Mouse (Mus musculus): Measurements from ENCODE around the gene Olfr1288. TPM values are rescaled to one million over a fixed set of nuclear protein-coding genes. Genes with fewer than 3 reads are reported as not detected.

The Olfr1288 gene
- total RNA-seq (2014; rRNA removed) (not detected in 2 replicates), polyA plus RNA-seq (2015; fragmentation: Nextera tagmentation; extraction: Ambion mirVana) (not detected in 2 replicates)

DNA sequence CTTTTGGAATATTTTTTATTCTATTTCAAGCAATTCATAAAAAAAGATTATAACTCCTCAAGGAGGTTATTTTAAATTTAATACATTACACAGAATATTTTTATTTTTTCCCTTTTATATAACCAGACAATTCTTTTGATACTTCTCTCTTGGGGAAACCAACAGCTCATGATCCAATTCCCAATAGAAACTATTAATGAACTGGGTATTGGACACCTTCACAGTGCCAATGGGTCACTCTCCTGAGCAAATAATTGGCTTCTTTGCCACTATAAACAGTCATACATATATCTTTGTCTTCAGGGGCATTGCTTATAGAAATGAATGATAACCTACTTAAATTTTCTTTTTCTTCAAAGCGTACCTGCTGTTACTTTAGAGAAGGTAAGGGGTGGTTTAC is at the start of gene Olfr1288:
TSS of gene Olfr1288 (plus strand) at position 301 of the 400 bp plus-strand sequence.
- H3K36me3 ChIP-seq (ENCODE audit: insufficient read depth, low read length) = no peaks in the 10 kb centered on the region
- no peak within 1 kb of the TSS for H3K4me2 ChIP-seq (ENCODE audit: low read depth, low read length)
- no peak within 1 kb of the TSS for H3K27ac ChIP-seq
- no peaks in the 10 kb centered on the region for H3K4me1 ChIP-seq (ENCODE audit: insufficient read depth, low read length)
- DNase-seq (ENCODE audit: low spot score) (no peak), ATAC-seq (no peak)
- H3K9me3 ChIP-seq (ENCODE audit: low read length) = no peaks in the 10 kb centered on the region
- no peak for TF ChIP-seq CTCF (IDR thresholded peaks at IDR 0.05; ENCODE audit: low read depth)
- H3K9ac ChIP-seq (replicated peaks; ENCODE audit: low read length) = no peak within 1 kb of the TSS
- no peak within 1 kb of the TSS for H3K4me3 ChIP-seq (ENCODE audit: low read length)
- H3K27me3 ChIP-seq (ENCODE audit: insufficient read depth, low read length) = no peaks in the 10 kb centered on the region
- 96% methylated on average over 1 of the region's 1 CpGs for WGBS

DNA sequence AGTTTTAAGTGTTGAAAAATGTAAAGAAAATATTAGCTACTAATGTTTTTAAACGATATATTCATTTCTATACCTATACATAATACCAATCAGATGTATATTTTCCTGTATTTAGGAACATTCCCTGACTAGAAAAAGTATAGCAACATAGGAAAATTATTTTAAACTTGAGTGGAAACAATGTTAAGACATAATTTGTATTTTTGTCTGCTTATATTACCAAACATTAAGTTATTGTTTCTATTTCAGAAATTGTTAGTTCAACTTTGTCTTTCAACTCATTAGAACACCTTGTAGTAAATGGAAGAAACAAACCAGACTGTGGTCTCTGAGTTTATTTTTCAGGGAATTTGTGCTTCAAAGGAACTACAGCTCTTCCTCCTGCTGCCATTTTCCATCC is 25.1 kb upstream of the Olfr1288 start, which contains the start of gene Olfr1287:
TSS of gene Olfr1287 (plus strand) at position 301 of the 400 bp plus-strand sequence.
- 72% methylated on average over 1 of the region's 1 CpGs for WGBS
- Histone ChIP-seq H3K36me3 (ENCODE audit: insufficient read depth, low read length) (no peaks in the 10 kb centered on the region), H3K4me3 (ENCODE audit: low read length) (no peak within 1 kb of the TSS), H3K27ac (no peak within 1 kb of the TSS), H3K9me3 (ENCODE audit: low read length) (no peaks in the 10 kb centered on the region), H3K27me3 (ENCODE audit: insufficient read depth, low read length) (no peaks in the 10 kb centered on the region), H3K9ac (replicated peaks; ENCODE audit: low read length) (no peak within 1 kb of the TSS), H3K4me1 (ENCODE audit: insufficient read depth, low read length) (no peaks in the 10 kb centered on the region), H3K4me2 (ENCODE audit: low read depth, low read length) (no peak within 1 kb of the TSS)
- TF ChIP-seq CTCF (IDR thresholded peaks at IDR 0.05; ENCODE audit: low read depth) = no peak
- no peak for DNase-seq (ENCODE audit: low spot score)
- ATAC-seq = no peak

DNA sequence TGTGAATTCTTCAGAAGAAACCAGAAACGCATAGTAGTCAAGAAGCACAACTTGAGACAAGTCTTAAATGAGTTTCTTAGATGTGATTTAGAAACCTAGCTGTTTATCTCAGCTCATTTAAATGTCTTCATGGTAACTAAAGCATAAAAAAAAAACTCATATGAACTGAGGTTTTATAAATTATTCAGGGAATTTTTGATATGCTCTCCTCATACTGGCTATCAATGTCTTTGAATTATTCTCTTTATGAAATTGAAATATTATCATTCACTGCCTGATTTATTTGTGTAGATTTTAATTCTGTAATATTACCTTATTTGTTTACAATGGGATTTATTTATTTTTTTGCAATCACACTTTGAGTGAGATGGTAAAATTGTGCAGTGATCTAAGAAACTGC is 6.6 kb downstream of the Olfr1288 start, which contains the start of gene Olfr1289:
TSS of gene Olfr1289 (plus strand) at position 301 of the 400 bp plus-strand sequence.
- Histone ChIP-seq H3K27me3 (ENCODE audit: insufficient read depth, low read length) (no peaks in the 10 kb centered on the region), H3K4me3 (ENCODE audit: low read length) (no peak within 1 kb of the TSS), H3K27ac (no peak within 1 kb of the TSS), H3K9ac (replicated peaks; ENCODE audit: low read length) (no peak within 1 kb of the TSS), H3K9me3 (ENCODE audit: low read length) (no peaks in the 10 kb centered on the region), H3K36me3 (ENCODE audit: insufficient read depth, low read length) (no peaks in the 10 kb centered on the region), H3K4me2 (ENCODE audit: low read depth, low read length) (no peak within 1 kb of the TSS), H3K4me1 (ENCODE audit: insufficient read depth, low read length) (no peaks in the 10 kb centered on the region)
- no peak for TF ChIP-seq CTCF (IDR thresholded peaks at IDR 0.05; ENCODE audit: low read depth)
- DNase-seq (ENCODE audit: low spot score) (no peak), ATAC-seq (no peak)
- WGBS = 63% methylated on average over 1 of the region's 1 CpGs

DNA sequence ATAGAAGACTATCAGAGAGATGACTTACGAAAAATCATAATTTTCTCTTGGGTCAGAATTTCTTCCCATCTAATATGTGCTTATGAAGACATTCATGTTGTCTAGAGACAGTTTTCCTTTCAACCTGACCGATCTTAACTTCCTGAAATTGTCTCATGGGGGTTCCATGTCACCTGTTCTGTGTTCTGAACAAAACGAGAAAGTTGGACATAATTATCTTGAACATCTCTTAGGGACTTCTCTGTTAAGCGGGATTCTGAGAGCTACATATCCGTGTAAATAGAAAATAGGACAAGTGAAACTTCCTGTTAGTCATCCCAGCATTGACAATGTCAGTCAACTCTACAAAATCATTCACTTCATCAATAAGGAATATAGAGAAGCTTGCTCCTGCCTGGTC is 19.8 kb downstream of the Olfr1288 start, which contains the start of gene Olfr1290:
TSS of gene Olfr1290 (minus strand) at position 101 of the 400 bp plus-strand sequence.
- no peaks in the 10 kb centered on the region for H3K9me3 ChIP-seq (ENCODE audit: low read length)
- H3K27me3 ChIP-seq (ENCODE audit: insufficient read depth, low read length) = no peaks in the 10 kb centered on the region
- H3K36me3 ChIP-seq (ENCODE audit: insufficient read depth, low read length) = no peaks in the 10 kb centered on the region
- ATAC-seq (no peak), DNase-seq (ENCODE audit: low spot score) (no peak)
- no peaks in the 10 kb centered on the region for H3K4me1 ChIP-seq (ENCODE audit: insufficient read depth, low read length)
- no peak for TF ChIP-seq CTCF (IDR thresholded peaks at IDR 0.05; ENCODE audit: low read depth)
- no peak within 1 kb of the TSS for H3K27ac ChIP-seq
- H3K9ac ChIP-seq (replicated peaks; ENCODE audit: low read length) = no peak within 1 kb of the TSS
- no peak within 1 kb of the TSS for H3K4me2 ChIP-seq (ENCODE audit: low read depth, low read length)
- WGBS = 86% methylated on average over 5 of the region's 5 CpGs
- no peak within 1 kb of the TSS for H3K4me3 ChIP-seq (ENCODE audit: low read length)

DNA sequence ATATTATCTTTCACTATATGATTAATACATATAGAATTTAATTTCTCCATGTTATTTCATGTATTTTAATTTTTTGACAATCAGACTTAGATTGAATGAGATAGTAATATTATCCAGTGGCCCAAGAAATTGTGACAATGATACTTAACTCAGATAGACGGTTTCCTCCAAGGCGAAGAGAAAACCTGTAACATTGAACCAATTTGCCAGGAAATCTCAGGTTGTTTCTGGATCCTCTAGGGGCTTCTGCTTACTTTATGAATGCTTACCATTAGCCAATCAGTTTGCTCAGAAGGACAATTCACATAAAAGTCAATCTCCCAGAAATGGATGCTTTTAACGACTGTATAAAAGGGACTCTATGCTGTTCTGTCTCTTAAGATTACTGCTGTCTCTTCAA is 23.0 kb downstream of the Olfr1288 start, which contains the start of gene Olfr1291-ps1:
TSS of gene Olfr1291-ps1 (plus strand) at position 301 of the 400 bp plus-strand sequence.
- TF ChIP-seq CTCF (IDR thresholded peaks at IDR 0.05; ENCODE audit: low read depth) = no peak
- Histone ChIP-seq H3K36me3 (ENCODE audit: insufficient read depth, low read length) (no peaks in the 10 kb centered on the region), H3K4me1 (ENCODE audit: insufficient read depth, low read length) (no peaks in the 10 kb centered on the region), H3K9me3 (ENCODE audit: low read length) (no peaks in the 10 kb centered on the region), H3K4me3 (ENCODE audit: low read length) (no peak within 1 kb of the TSS), H3K9ac (replicated peaks; ENCODE audit: low read length) (no peak within 1 kb of the TSS), H3K27ac (no peak within 1 kb of the TSS), H3K4me2 (ENCODE audit: low read depth, low read length) (no peak within 1 kb of the TSS), H3K27me3 (ENCODE audit: insufficient read depth, low read length) (no peaks in the 10 kb centered on the region)
- DNase-seq (ENCODE audit: low spot score) = no peak
- no peak for ATAC-seq
- WGBS = 94% methylated on average over 3 of the region's 3 CpGs

DNA sequence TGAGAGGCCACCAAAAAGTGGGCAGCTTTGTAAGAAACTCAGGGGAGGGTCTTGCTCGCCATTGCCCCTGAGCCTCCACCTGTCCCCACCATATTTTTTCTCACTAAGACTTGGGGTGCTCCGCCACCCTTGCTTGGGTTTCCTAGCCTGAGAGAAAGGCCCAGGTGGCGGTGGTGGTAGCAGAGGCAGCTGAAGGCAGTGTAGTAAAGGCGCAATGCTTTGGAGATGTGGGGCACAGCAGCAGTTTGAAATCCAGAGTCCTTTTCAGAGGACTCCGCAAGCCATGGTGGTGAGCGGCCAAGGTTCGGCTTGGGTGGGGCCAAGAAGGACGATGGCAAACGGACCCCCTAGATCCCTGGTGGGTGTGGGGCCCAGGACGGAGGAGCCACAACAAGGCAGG is 43.5 kb downstream of the Olfr1288 start:
- TF ChIP-seq CTCF (IDR thresholded peaks at IDR 0.05; ENCODE audit: low read depth) = no peak
- H3K9me3 ChIP-seq (ENCODE audit: low read length) = no peaks in the 10 kb centered on the region; the same call in 1 of the 2 replicates
- no peak overlapping the region for H3K4me2 ChIP-seq (ENCODE audit: low read depth, low read length)
- no peaks in the 10 kb centered on the region for H3K36me3 ChIP-seq (ENCODE audit: insufficient read depth, low read length)
- H3K4me3 ChIP-seq (ENCODE audit: low read length) = no peak overlapping the region
- no peak overlapping the region for H3K27ac ChIP-seq
- no peaks in the 10 kb centered on the region for H3K4me1 ChIP-seq (ENCODE audit: insufficient read depth, low read length)
- H3K9ac ChIP-seq (replicated peaks; ENCODE audit: low read length) = no peak overlapping the region
- H3K27me3 ChIP-seq (ENCODE audit: insufficient read depth, low read length) = no peaks in the 10 kb centered on the region
- ATAC-seq = no peak
- WGBS = 91% methylated on average over 10 of the region's 10 CpGs
- no peak for DNase-seq (ENCODE audit: low spot score)

DNA sequence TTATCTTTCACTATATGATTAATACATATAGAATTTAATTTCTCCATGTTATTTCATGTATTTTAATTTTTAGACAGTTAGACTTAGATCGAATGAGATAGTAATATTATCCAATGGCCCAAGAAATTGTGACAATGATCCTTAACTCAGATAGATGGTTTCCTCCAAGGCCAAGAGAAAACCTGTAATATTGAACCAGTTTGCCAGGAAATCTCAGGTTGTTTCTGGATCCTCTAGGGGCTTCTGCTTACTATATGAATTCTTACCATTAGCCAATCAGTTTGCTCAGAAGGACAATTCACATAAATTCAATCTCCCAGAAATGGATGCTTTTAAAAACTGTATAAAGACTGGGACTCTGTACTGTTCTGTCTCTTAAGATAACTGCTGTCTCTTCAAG is 51.0 kb downstream of the Olfr1288 start, which contains the start of gene Olfr1293-ps:
TSS of gene Olfr1293-ps (plus strand) at position 301 of the 400 bp plus-strand sequence.
- WGBS = 90% methylated on average over 1 of the region's 1 CpGs
- Histone ChIP-seq H3K4me3 (ENCODE audit: low read length) (no peak within 1 kb of the TSS), H3K9me3 (ENCODE audit: low read length) (no peaks in the 10 kb centered on the region; the same call in 1 of the 2 replicates), H3K36me3 (ENCODE audit: insufficient read depth, low read length) (no peaks in the 10 kb centered on the region), H3K27me3 (ENCODE audit: insufficient read depth, low read length) (no peaks in the 10 kb centered on the region), H3K4me1 (ENCODE audit: insufficient read depth, low read length) (no peaks in the 10 kb centered on the region), H3K9ac (replicated peaks; ENCODE audit: low read length) (no peak within 1 kb of the TSS), H3K27ac (no peak within 1 kb of the TSS), H3K4me2 (ENCODE audit: low read depth, low read length) (no peak within 1 kb of the TSS)
- DNase-seq (ENCODE audit: low spot score) (no peak), ATAC-seq (no peak)
- TF ChIP-seq CTCF (IDR thresholded peaks at IDR 0.05; ENCODE audit: low read depth) = no peak

Other genes starting within 250 kb of the Olfr1288 start
- gene 4930430A15Rik, start 244.5 kb upstream of the Olfr1288 start, total RNA-seq (2014; rRNA removed) = not detected in 2 replicates
- gene 4930430A15Rik, start 244.5 kb upstream of the Olfr1288 start, polyA plus RNA-seq (2015; fragmentation: Nextera tagmentation; extraction: Ambion mirVana) = not detected in 2 replicates
- not detected in 2 replicates for gene Olfr1275, start 238.8 kb upstream of the Olfr1288 start, total RNA-seq (2014; rRNA removed)
- not detected in 2 replicates for gene Olfr1275, start 238.8 kb upstream of the Olfr1288 start, polyA plus RNA-seq (2015; fragmentation: Nextera tagmentation; extraction: Ambion mirVana)
- not detected in 2 replicates for gene Olfr1276, start 219.6 kb upstream of the Olfr1288 start, total RNA-seq (2014; rRNA removed)
- gene Olfr1276, start 219.6 kb upstream of the Olfr1288 start, polyA plus RNA-seq (2015; fragmentation: Nextera tagmentation; extraction: Ambion mirVana) = not detected in 2 replicates
- not detected in 2 replicates for gene Olfr1277, start 200.0 kb upstream of the Olfr1288 start, total RNA-seq (2014; rRNA removed)
- not detected in 2 replicates for gene Olfr1277, start 200.0 kb upstream of the Olfr1288 start, polyA plus RNA-seq (2015; fragmentation: Nextera tagmentation; extraction: Ambion mirVana)
- gene Olfr1278, start 184.0 kb upstream of the Olfr1288 start, total RNA-seq (2014; rRNA removed) = not detected in 2 replicates
- not detected in 2 replicates for gene Olfr1278, start 184.0 kb upstream of the Olfr1288 start, polyA plus RNA-seq (2015; fragmentation: Nextera tagmentation; extraction: Ambion mirVana)
- gene Olfr1279, start 173.5 kb upstream of the Olfr1288 start, total RNA-seq (2014; rRNA removed) = not detected in 2 replicates
- gene Olfr1279, start 173.5 kb upstream of the Olfr1288 start, polyA plus RNA-seq (2015; fragmentation: Nextera tagmentation; extraction: Ambion mirVana) = not detected in 2 replicates
- gene Olfr1280, start 160.1 kb upstream of the Olfr1288 start, total RNA-seq (2014; rRNA removed) = not detected in 2 replicates
- not detected in 2 replicates for gene Olfr1280, start 160.1 kb upstream of the Olfr1288 start, polyA plus RNA-seq (2015; fragmentation: Nextera tagmentation; extraction: Ambion mirVana)
- gene Olfr1281, start 147.6 kb upstream of the Olfr1288 start, total RNA-seq (2014; rRNA removed) = not detected in 2 replicates
- gene Olfr1281, start 147.6 kb upstream of the Olfr1288 start, polyA plus RNA-seq (2015; fragmentation: Nextera tagmentation; extraction: Ambion mirVana) = not detected in 2 replicates
- gene Olfr1282, start 138.0 kb upstream of the Olfr1288 start, total RNA-seq (2014; rRNA removed) = not detected in 2 replicates
- gene Olfr1282, start 138.0 kb upstream of the Olfr1288 start, polyA plus RNA-seq (2015; fragmentation: Nextera tagmentation; extraction: Ambion mirVana) = not detected in 2 replicates
- not detected in 2 replicates for gene Olfr1283, start 107.3 kb upstream of the Olfr1288 start, total RNA-seq (2014; rRNA removed)
- gene Olfr1283, start 107.3 kb upstream of the Olfr1288 start, polyA plus RNA-seq (2015; fragmentation: Nextera tagmentation; extraction: Ambion mirVana) = not detected in 2 replicates
- not detected in 2 replicates for gene Olfr1284, start 98.6 kb upstream of the Olfr1288 start, total RNA-seq (2014; rRNA removed)
- not detected in 2 replicates for gene Olfr1284, start 98.6 kb upstream of the Olfr1288 start, polyA plus RNA-seq (2015; fragmentation: Nextera tagmentation; extraction: Ambion mirVana)
- not detected in 2 replicates for gene Olfr1286, start 51.0 kb upstream of the Olfr1288 start, total RNA-seq (2014; rRNA removed)
- gene Olfr1286, start 51.0 kb upstream of the Olfr1288 start, polyA plus RNA-seq (2015; fragmentation: Nextera tagmentation; extraction: Ambion mirVana) = not detected in 2 replicates
- not detected in 2 replicates for gene Olfr1287, start 25.0 kb upstream of the Olfr1288 start, total RNA-seq (2014; rRNA removed)
- gene Olfr1287, start 25.0 kb upstream of the Olfr1288 start, polyA plus RNA-seq (2015; fragmentation: Nextera tagmentation; extraction: Ambion mirVana) = not detected in 2 replicates
- not detected in 2 replicates for gene Olfr1289, start 6.7 kb downstream of the Olfr1288 start, total RNA-seq (2014; rRNA removed)
- gene Olfr1289, start 6.7 kb downstream of the Olfr1288 start, polyA plus RNA-seq (2015; fragmentation: Nextera tagmentation; extraction: Ambion mirVana) = not detected in 2 replicates
- not detected in 2 replicates for gene Olfr1290, start 19.7 kb downstream of the Olfr1288 start, total RNA-seq (2014; rRNA removed)
- not detected in 2 replicates for gene Olfr1290, start 19.7 kb downstream of the Olfr1288 start, polyA plus RNA-seq (2015; fragmentation: Nextera tagmentation; extraction: Ambion mirVana)
- not detected in 2 replicates for gene Olfr1291-ps1, start 23.1 kb downstream of the Olfr1288 start, total RNA-seq (2014; rRNA removed)
- gene Olfr1291-ps1, start 23.1 kb downstream of the Olfr1288 start, polyA plus RNA-seq (2015; fragmentation: Nextera tagmentation; extraction: Ambion mirVana) = not detected in 2 replicates
- gene Olfr1293-ps, start 51.1 kb downstream of the Olfr1288 start, total RNA-seq (2014; rRNA removed) = not detected in 2 replicates
- gene Olfr1293-ps, start 51.1 kb downstream of the Olfr1288 start, polyA plus RNA-seq (2015; fragmentation: Nextera tagmentation; extraction: Ambion mirVana) = not detected in 2 replicates
- not detected in 2 replicates for gene Olfr1294, start 66.2 kb downstream of the Olfr1288 start, total RNA-seq (2014; rRNA removed)
- not detected in 2 replicates for gene Olfr1294, start 66.2 kb downstream of the Olfr1288 start, polyA plus RNA-seq (2015; fragmentation: Nextera tagmentation; extraction: Ambion mirVana)
- not detected in 2 replicates for gene Olfr1295, start 95.6 kb downstream of the Olfr1288 start, total RNA-seq (2014; rRNA removed)
- not detected in 2 replicates for gene Olfr1295, start 95.6 kb downstream of the Olfr1288 start, polyA plus RNA-seq (2015; fragmentation: Nextera tagmentation; extraction: Ambion mirVana)
- gene Olfr1297, start 152.4 kb downstream of the Olfr1288 start, total RNA-seq (2014; rRNA removed) = not detected in 2 replicates
- gene Olfr1297, start 152.4 kb downstream of the Olfr1288 start, polyA plus RNA-seq (2015; fragmentation: Nextera tagmentation; extraction: Ambion mirVana) = not detected in 2 replicates
- not detected in 2 replicates for gene Olfr1298, start 175.1 kb downstream of the Olfr1288 start, total RNA-seq (2014; rRNA removed)
- not detected in 2 replicates for gene Olfr1298, start 175.1 kb downstream of the Olfr1288 start, polyA plus RNA-seq (2015; fragmentation: Nextera tagmentation; extraction: Ambion mirVana)
- not detected in 2 replicates for gene Olfr1299, start 187.3 kb downstream of the Olfr1288 start, total RNA-seq (2014; rRNA removed)
- gene Olfr1299, start 187.3 kb downstream of the Olfr1288 start, polyA plus RNA-seq (2015; fragmentation: Nextera tagmentation; extraction: Ambion mirVana) = not detected in 2 replicates